Mouse (Mus musculus): ENCODE data around the gene Kcne1.

The Kcne1 gene

DNA sequence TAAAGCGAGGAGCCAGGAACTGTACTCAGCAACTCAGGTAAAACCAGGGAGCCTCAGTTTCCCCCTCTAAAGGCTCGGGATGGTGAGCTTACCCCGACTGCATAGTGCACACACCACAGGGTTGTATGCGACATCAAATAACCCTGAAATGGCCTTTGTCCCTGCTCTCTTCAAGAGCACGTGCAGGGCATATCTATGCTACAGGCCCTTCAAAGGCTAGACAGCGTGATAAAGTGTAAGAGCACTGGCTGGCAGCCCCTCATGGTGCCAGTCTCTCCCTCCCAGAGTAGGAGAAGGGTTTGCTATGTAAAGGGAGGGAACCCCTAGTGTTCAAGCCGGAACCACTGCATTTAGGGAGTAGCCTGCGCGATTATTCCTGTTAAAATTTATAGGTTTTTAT is 2.2 kb downstream of the Kcne1 start:
- in situ Hi-C loops (cut with MboI), result no loop called here

- in situ Hi-C loops (cut with MboI), result no loop called here
Measured at GRCm38 (mm10) chr16:92355982-92356381, 3.3 kb downstream of the Kcne1 start.

DNA sequence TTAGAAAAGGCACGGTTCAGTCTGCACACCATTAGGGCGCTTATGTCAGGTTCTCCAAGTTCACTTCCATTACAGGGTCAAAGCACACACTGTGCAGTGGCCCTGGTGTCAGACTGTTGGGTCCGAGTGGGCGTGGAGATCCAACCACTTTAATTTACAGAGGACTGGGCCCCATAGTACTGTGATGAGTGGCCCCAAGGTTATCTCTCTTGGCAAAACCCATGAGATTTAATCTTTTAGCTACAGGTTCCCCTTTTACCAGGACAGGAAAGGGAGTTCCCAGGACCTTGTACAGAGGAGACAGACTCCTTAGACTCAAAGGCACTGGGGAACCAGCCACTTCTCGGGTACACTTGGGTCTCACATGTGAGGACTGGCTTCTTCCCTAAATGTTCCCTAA is 3.9 kb downstream of the Kcne1 start:
- in situ Hi-C loops (cut with MboI), result no loop called here

- in situ Hi-C loops (cut with MboI), result no loop called here
Measured at GRCm38 (mm10) chr16:92353897-92354296, 5.4 kb downstream of the Kcne1 start.

DNA sequence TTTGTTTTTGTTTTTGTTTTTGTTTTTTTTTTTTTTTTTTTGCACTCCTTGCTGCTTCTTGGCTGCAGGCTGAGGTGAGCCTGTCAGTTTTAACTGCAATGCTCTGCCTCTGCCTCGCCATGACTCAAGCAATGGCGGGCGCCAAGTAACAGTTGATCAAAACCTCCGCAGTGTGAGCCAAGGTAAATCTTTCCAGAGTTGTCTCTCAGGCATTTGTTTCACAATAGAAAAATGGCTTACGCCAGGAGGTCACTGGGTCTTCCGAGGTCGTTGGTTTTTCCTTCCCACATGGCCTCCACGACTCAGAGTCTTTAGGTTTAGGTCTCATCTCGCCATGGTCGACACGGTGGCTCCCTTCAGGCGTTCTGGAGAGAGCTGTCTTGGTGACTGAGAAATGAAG is 6.0 kb downstream of the Kcne1 start:
- in situ Hi-C loops (cut with MboI), result no loop called here

DNA sequence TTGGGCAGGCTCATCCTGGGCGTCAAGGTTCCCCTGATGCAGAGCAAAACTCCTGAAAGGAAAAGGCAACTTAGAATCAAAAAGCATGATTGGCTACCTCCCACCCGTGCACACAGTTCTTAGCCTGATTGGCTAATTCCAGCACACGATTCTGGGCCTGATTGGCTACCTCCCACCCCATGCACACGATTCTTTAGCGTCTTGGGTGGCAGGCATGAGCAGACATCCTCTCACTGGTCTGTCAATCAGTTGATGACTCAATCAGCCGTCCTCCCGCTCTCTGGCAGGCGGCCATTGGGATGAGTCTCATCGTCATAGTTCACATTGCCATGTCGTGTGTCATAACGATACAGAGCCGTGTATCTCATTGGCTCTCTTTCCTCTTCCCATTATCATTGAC is 10.3 kb downstream of the Kcne1 start:
- in situ Hi-C loops (cut with MboI), result no loop called here

GRCm38 (mm10) chr16:92346297-92346916 is 12.9 kb downstream of the Kcne1 start:
- in situ Hi-C loops (cut with MboI), result no loop called here

DNA sequence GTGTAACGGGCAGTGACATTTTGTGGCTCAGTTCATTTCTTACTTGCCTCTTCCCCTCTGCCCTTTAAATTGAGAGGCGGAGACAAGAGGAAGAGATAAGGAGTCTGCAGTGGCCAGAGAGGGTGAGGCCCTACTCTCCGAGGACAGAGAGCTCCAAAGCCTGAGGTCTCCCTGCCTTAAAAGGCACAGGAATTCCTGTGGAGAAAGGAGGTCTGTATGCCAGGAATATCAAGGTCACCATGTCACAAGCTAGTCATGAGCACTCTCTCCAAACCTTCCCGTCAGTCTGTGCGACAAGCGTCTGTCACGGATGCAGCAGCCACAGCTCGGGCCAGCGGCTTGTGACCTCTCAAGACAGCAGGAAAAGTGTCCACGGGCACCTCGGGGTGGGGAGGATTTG is 14.1 kb downstream of the Kcne1 start:
- in situ Hi-C loops (cut with MboI), result no loop called here

DNA sequence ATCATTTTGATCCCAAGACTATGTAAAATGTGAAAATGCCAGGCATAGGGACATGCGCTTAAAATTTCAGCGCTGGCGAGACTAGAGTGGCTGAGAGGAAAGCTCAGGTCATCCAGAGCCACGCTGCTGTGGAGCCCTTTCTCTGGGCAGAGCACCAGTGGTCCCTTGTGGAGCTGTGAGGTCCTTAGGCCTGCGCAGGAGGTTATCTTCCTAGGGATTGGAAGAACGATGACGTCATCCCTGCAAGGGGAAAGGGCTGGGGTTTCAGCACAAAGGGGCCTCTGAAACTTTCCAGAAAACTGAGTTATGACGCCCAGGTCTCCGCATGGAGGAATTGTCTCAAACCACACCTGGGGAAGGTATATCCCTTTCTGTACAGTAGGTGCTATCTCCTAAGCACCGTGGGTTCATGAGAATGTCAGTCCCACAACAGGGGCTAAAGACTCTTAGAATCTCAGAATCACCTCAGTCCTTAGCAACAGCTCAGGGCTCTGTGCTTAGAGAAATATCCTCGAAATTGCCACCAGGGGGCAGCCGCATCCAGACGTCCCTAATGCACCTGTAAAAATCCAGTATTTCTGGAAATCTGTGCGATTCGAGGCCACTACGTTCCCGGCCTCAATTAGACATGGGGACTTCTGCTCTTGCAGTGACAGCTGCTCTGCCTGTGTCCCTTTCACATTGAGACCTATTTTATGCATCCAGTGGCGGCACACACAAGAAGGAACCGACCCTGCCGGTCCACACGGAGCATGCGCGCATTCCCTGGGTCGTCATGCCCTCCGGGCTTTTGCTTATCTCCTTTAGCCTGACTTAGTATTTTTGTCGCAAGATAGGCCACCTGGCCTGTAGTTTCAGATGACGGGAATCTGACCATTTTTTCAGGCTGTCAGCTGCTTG is 18.4 kb downstream of the Kcne1 start:
- in situ Hi-C loops (cut with MboI), result no loop called here

GRCm38 (mm10) chr16:92336280-92336679 is 23.0 kb downstream of the Kcne1 start:
- in situ Hi-C loops (cut with MboI), result no loop called here

- in situ Hi-C loops (cut with MboI), result no loop called here
Measured at GRCm38 (mm10) chr16:92334600-92334999, 24.7 kb downstream of the Kcne1 start.

DNA sequence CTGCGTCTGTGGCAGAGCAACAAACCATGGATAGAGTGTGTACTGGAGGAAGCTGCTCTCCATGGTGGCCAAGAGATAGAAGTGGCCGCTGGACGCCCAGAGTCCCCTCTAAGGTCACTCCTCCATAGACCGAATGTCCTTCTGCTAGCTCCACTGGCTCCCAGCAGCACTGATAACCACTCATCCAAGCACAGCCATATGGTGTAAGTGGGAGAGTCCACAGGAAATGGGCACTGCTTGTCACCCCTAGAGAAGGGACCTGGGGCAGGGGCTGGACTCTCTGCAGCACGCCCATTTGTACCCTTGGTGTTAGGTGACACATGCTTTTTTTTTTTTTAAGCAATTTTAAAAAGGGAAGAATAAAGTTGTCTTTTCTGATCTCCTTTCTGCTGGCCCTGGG is 28.3 kb downstream of the Kcne1 start:
- in situ Hi-C loops (cut with MboI), result no loop called here

GRCm38 (mm10) chr16:92327911-92328310 is 31.4 kb downstream of the Kcne1 start:
- in situ Hi-C loops (cut with MboI), result no loop called here

DNA sequence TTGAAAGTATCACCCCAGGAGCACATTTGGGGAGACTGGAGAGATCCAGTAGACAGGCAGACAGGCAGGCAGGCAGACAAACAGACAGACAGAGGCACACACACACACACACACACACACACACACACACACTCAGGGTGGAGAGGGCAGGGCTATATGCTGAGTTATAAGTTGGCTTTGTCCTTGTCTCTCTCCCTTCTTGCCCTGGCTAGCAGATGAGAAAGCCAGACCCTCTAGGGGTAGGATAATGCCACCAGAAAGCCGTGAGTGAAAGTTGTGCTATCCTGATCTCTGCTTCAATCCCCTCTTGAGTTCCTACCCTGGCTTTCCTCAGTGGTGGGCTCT is 34.2 kb downstream of the Kcne1 start:
- in situ Hi-C loops (cut with MboI), result no loop called here

- in situ Hi-C loops (cut with MboI), result no loop called here
Measured at GRCm38 (mm10) chr16:92324309-92325061, 34.8 kb downstream of the Kcne1 start.

GRCm38 (mm10) chr16:92321341-92321740 is 37.9 kb downstream of the Kcne1 start, which contains the start of gene Fam243:
TSS of gene Fam243 (minus strand) at chr16:92321441.
- in situ Hi-C loops (cut with MboI), result no loop called here

DNA sequence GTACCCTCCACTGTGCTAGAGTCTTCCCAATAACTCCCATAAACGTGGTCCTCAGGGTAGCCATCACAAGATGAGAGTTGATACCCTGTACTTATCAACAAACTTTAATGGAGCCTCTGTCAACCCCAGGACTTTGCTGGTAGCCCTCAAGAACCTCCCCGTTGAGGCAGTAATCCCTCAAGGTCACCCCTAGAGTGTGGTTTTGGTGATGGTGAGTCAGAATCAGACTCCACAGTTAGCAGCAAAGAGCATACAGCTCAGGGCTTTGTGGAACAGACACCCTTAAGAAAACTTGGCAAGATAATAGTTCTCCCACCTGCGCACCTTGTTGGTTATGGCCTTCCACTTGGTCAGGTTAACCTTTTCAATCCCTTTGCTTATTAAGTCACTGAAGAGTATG is 38.9 kb downstream of the Kcne1 start:
- in situ Hi-C loops (cut with MboI), result no loop called here

GRCm38 (mm10) chr16:92319353-92320109 is 39.7 kb downstream of the Kcne1 start:
- in situ Hi-C loops (cut with MboI), result no loop called here

DNA sequence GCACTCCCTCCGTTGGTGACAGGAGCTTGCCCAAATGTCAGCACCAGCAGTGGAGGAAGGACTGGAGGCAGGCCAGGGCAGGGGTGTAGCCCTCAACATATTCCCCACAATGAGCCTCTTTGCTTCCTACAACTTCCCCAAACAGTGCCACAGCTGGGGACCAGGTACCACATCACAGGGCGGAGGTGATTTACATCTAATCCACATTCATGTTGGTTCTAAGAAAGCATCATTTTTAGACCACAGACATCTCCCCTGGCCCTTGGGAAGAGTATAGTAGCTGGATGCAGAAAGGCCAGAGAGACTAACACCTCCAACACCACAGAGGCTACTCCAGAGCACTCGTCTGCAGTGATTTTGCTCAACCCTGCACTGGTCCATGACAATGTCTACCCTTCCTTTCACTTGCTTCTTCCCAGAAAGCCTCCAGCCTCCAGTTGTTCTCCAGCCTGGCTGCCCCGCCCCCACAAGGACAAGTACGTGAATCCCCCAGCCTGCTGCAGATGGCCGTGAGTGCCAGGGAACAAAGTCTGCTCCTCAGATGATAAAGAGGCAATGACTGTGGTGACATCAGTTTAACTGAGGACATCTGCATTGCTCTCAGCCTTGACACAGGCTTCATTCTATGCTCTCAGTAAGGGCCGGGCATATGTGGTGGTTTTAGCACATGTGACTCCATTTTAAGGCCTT is 43.1 kb downstream of the Kcne1 start:
- in situ Hi-C loops (cut with MboI), result no loop called here

- in situ Hi-C loops (cut with MboI), result no loop called here
Measured at GRCm38 (mm10) chr16:92313953-92314741, 45.1 kb downstream of the Kcne1 start.

GRCm38 (mm10) chr16:92309126-92309525 is 50.1 kb downstream of the Kcne1 start:
- in situ Hi-C loops (cut with MboI), result no loop called here
